Mouse (Mus musculus): ENCODE data around the gene Themis3. TPM values are rescaled to one million over a fixed set of nuclear protein-coding genes. Genes with fewer than 3 reads are reported as not detected.

The Themis3 gene
- polyA plus RNA-seq, 1 experiment from 2014 or later, result 0.76 TPM

DNA sequence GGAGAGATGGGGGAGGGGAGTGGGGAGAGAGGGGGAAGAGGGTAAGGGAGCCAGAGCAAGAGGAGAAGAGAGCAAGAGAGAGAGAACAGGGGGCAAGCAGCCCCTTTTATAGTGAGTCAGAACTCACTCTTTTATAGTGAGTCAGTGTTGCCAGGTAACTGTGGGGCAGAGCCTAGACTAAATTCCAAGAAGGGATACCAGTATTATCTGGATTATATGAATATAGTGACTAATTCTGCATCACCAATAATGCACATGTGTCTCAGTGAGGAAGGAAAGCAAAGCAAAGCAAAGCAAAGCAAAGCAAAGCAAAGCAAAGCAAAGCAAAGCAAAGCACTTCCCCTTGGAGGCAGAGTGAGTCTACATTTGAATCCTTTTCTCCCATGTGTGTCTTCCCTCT is 835 bp upstream of the Themis3 start:
- ATAC-seq (replicated peaks; ENCODE audit: low FRiP score, low TSS enrichment, low read depth), result no peak
- no peaks in the 10 kb centered on the region for H3K27me3 ChIP-seq (replicated peaks; ENCODE audit: control insufficient read depth, insufficient read depth, low read length)

GRCm38 (mm10) chr17:66590353-66591075 is 3.9 kb downstream of the Themis3 start:
- Histone ChIP-seq H3K4me1 (replicated peaks; ENCODE audit: control insufficient read depth, insufficient read depth, low read length) (no peaks in the 10 kb centered on the region; the same call in 1 of the 2 replicates), H3K4me2 (ENCODE audit: low read length) (no peak overlapping the region), H3K36me3 (ENCODE audit: control insufficient read depth, insufficient read depth, low read length) (no peaks in the 10 kb centered on the region), H3K9ac (ENCODE audit: low read length) (no peak overlapping the region), H3K9me3 (ENCODE audit: control insufficient read depth, low read length) (no peaks in the 10 kb centered on the region), H3K4me3 (ENCODE audit: low read depth, low read length) (no peak overlapping the region), H3K27ac (ENCODE audit: low read depth) (no peak overlapping the region), H3K27me3 (replicated peaks; ENCODE audit: control insufficient read depth, insufficient read depth, low read length) (no peaks in the 10 kb centered on the region)
- ATAC-seq (replicated peaks; ENCODE audit: low FRiP score, low TSS enrichment, low read depth) (peak; percentile 76), DNase-seq (ENCODE audit: low spot score) (no peak)
- WGBS, result 57% methylated on average over 9 of the region's 9 CpGs

More for the DNA sequence above, 835 bp upstream of the Themis3 start:
- no peak overlapping the region for H3K4me2 ChIP-seq (ENCODE audit: low read length)
- DNase-seq (ENCODE audit: low spot score), result no peak
- no peaks in the 10 kb centered on the region for H3K9me3 ChIP-seq (ENCODE audit: control insufficient read depth, low read length)
- H3K4me3 ChIP-seq (ENCODE audit: low read depth, low read length), result no peak overlapping the region
- no peaks in the 10 kb centered on the region; the same call in 1 of the 2 replicates for H3K4me1 ChIP-seq (replicated peaks; ENCODE audit: control insufficient read depth, insufficient read depth, low read length)
- no peak overlapping the region for H3K27ac ChIP-seq (ENCODE audit: low read depth)
- H3K36me3 ChIP-seq (ENCODE audit: control insufficient read depth, insufficient read depth, low read length), result no peaks in the 10 kb centered on the region
- no peak overlapping the region for H3K9ac ChIP-seq (ENCODE audit: low read length)

DNA sequence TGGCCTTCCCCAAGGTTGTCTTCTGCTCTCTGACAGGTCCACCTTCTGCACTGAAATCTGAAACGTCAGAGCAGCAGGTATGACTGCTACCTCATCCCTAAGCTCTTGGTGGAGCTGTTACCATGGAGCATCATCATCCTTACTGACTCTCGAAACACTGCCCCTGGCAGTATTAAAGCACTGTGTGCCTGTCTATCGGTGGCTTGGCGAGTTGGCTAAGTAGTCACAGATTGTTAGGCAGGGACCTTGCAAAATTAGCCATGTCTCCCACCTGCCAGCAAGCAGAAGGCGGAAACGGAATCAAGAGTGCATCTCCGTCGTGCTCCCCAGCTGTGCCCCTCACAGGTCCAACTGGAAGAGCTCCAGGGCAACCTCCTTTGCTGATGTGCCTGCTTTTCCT is 4.6 kb downstream of the Themis3 start:
- no peak overlapping the region for H3K9ac ChIP-seq (ENCODE audit: low read length)
- no peaks in the 10 kb centered on the region for H3K36me3 ChIP-seq (ENCODE audit: control insufficient read depth, insufficient read depth, low read length)
- H3K27ac ChIP-seq (ENCODE audit: low read depth), result no peak overlapping the region
- 0 out of 2 replicates have a peak, but pooled peaks have one; percentile 38 for ATAC-seq (replicated peaks; ENCODE audit: low FRiP score, low TSS enrichment, low read depth)
- no peaks in the 10 kb centered on the region; the same call in 1 of the 2 replicates for H3K4me1 ChIP-seq (replicated peaks; ENCODE audit: control insufficient read depth, insufficient read depth, low read length)
- no peak for DNase-seq (ENCODE audit: low spot score)
- H3K4me3 ChIP-seq (ENCODE audit: low read depth, low read length), result no peak overlapping the region
- H3K9me3 ChIP-seq (ENCODE audit: control insufficient read depth, low read length), result no peaks in the 10 kb centered on the region
- 72% methylated on average over 8 of the region's 8 CpGs for WGBS
- H3K4me2 ChIP-seq (ENCODE audit: low read length), result no peak overlapping the region
- H3K27me3 ChIP-seq (replicated peaks; ENCODE audit: control insufficient read depth, insufficient read depth, low read length), result no peaks in the 10 kb centered on the region

GRCm38 (mm10) chr17:66586741-66587140 is 7.7 kb downstream of the Themis3 start:
- WGBS, result 88% methylated on average over 10 of the region's 10 CpGs
- H3K9me3 ChIP-seq (ENCODE audit: control insufficient read depth, low read length), result no peaks in the 10 kb centered on the region
- no peak for ATAC-seq (replicated peaks; ENCODE audit: low FRiP score, low TSS enrichment, low read depth)
- no peak overlapping the region for H3K27ac ChIP-seq (ENCODE audit: low read depth)
- H3K4me1 ChIP-seq (replicated peaks; ENCODE audit: control insufficient read depth, insufficient read depth, low read length), result no peaks in the 10 kb centered on the region; the same call in 1 of the 2 replicates
- H3K4me3 ChIP-seq (ENCODE audit: low read depth, low read length), result no peak overlapping the region
- no peak for DNase-seq (ENCODE audit: low spot score)
- no peak overlapping the region for H3K9ac ChIP-seq (ENCODE audit: low read length)
- no peaks in the 10 kb centered on the region for H3K36me3 ChIP-seq (ENCODE audit: control insufficient read depth, insufficient read depth, low read length)
- no peak overlapping the region for H3K4me2 ChIP-seq (ENCODE audit: low read length)
- no peaks in the 10 kb centered on the region for H3K27me3 ChIP-seq (replicated peaks; ENCODE audit: control insufficient read depth, insufficient read depth, low read length)

DNA sequence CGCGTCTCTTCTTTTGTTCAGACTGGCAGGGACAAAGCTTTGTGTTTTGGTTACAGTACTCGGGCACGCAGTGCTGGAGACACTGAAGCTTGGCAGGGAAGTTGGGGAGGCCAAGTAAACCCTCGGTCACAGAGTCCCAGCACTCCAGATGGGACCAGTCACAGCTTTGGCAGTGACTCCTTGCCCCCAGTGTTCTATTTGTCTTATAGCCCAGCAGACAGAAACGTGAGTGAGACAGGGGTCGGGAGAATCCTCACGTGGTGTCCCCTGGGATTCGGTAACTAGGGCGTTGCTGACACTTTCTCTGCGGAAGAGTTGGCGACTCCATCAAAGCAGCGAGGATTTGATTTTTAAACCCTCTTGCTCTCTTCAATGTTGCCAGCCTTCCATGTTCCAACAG is 8.3 kb downstream of the Themis3 start:
- Histone ChIP-seq H3K36me3 (ENCODE audit: control insufficient read depth, insufficient read depth, low read length) (no peaks in the 10 kb centered on the region), H3K4me1 (replicated peaks; ENCODE audit: control insufficient read depth, insufficient read depth, low read length) (no peaks in the 10 kb centered on the region; the same call in 1 of the 2 replicates), H3K27me3 (replicated peaks; ENCODE audit: control insufficient read depth, insufficient read depth, low read length) (no peaks in the 10 kb centered on the region), H3K4me2 (ENCODE audit: low read length) (no peak overlapping the region), H3K27ac (ENCODE audit: low read depth) (no peak overlapping the region), H3K4me3 (ENCODE audit: low read depth, low read length) (no peak overlapping the region), H3K9ac (ENCODE audit: low read length) (no peak overlapping the region), H3K9me3 (ENCODE audit: control insufficient read depth, low read length) (no peaks in the 10 kb centered on the region)
- WGBS, result 82% methylated on average over 13 of the region's 13 CpGs
- no peak for ATAC-seq (replicated peaks; ENCODE audit: low FRiP score, low TSS enrichment, low read depth)
- DNase-seq (ENCODE audit: low spot score), result no peak

DNA sequence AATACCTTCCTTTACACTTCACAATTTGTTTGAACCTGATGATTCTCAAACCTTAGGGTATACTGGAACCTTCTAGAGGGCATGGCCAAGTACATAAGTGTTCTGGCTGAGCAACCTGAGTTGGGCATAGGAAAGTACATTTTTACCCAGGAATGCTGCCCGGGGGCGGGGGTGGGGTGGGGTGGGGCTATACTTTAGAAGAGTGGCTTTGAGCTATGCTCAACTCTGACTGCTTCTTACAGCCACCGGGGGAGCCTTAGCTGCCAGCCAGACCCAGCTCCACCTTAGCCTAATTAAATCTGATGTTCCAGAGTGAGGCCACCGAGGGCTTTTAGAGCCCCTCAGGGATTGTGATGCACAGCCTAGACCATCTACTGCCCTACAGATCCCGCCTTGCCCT is 13.4 kb downstream of the Themis3 start:
- Histone ChIP-seq H3K4me2 (ENCODE audit: low read length) (no peak overlapping the region), H3K27ac (ENCODE audit: low read depth) (no peak overlapping the region), H3K4me3 (ENCODE audit: low read depth, low read length) (no peak overlapping the region), H3K36me3 (ENCODE audit: control insufficient read depth, insufficient read depth, low read length) (no peaks in the 10 kb centered on the region), H3K9ac (ENCODE audit: low read length) (no peak overlapping the region), H3K4me1 (replicated peaks; ENCODE audit: control insufficient read depth, insufficient read depth, low read length) (no peaks in the 10 kb centered on the region), H3K9me3 (ENCODE audit: control insufficient read depth, low read length) (no peaks in the 10 kb centered on the region), H3K27me3 (replicated peaks; ENCODE audit: control insufficient read depth, insufficient read depth, low read length) (no peaks in the 10 kb centered on the region)
- ATAC-seq (replicated peaks; ENCODE audit: low FRiP score, low TSS enrichment, low read depth) (no peak), DNase-seq (ENCODE audit: low spot score) (no peak)
- 72% methylated on average over 5 of the region's 5 CpGs for WGBS

DNA sequence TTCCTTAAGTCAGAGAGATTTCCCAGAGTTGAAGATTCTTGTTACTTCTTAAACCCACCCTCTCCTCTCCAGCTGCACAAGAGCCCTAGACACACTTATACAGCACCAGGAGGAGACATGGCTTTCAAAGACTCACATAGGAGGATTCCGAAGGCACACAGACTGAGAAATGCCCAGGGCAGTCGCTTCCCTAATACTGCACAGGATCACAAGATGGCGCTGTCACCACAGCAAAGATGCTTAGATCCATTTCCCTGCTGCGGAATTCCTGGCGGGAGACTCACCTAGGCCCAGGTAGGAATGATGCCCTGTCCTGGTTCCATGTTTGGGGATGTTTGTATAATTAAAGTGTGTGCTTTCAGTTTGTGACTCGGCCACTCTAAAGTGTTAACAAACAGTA is 16.4 kb downstream of the Themis3 start:
- Histone ChIP-seq H3K36me3 (ENCODE audit: control insufficient read depth, insufficient read depth, low read length) (no peaks in the 10 kb centered on the region), H3K27me3 (replicated peaks; ENCODE audit: control insufficient read depth, insufficient read depth, low read length) (no peaks in the 10 kb centered on the region), H3K27ac (ENCODE audit: low read depth) (no peak overlapping the region), H3K4me3 (ENCODE audit: low read depth, low read length) (no peak overlapping the region), H3K9me3 (ENCODE audit: control insufficient read depth, low read length) (no peaks in the 10 kb centered on the region), H3K9ac (ENCODE audit: low read length) (no peak overlapping the region), H3K4me2 (ENCODE audit: low read length) (no peak overlapping the region), H3K4me1 (replicated peaks; ENCODE audit: control insufficient read depth, insufficient read depth, low read length) (no peaks in the 10 kb centered on the region)
- WGBS, result 9% methylated on average over 6 of the region's 6 CpGs
- peak; percentile 81 for DNase-seq (ENCODE audit: low spot score)
- ATAC-seq (replicated peaks; ENCODE audit: low FRiP score, low TSS enrichment, low read depth), result 0 out of 2 replicates have a peak, but pooled peaks have one; percentile 43

DNA sequence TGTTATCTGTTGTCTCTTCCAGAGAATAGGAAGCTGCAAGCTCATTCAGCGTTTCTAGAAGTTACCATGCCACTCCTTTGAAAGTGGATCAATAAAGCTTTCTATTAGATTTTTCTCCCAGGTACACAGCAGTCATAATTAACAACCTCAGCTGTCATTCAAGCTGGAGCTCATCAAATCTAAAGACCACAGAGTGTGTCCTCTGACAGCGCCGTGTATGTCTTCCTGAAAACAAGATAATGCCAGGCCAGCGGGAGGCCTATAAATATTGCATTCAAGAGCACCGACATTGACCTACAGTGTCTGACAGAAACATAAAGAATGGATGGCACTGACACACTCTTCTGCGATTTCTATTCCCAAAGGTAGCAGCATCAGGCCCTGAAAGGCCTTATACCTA is 16.9 kb downstream of the Themis3 start:
- Histone ChIP-seq H3K4me2 (ENCODE audit: low read length) (no peak overlapping the region), H3K36me3 (ENCODE audit: control insufficient read depth, insufficient read depth, low read length) (no peaks in the 10 kb centered on the region), H3K9me3 (ENCODE audit: control insufficient read depth, low read length) (no peaks in the 10 kb centered on the region), H3K4me3 (ENCODE audit: low read depth, low read length) (no peak overlapping the region), H3K27ac (ENCODE audit: low read depth) (no peak overlapping the region), H3K27me3 (replicated peaks; ENCODE audit: control insufficient read depth, insufficient read depth, low read length) (no peaks in the 10 kb centered on the region), H3K9ac (ENCODE audit: low read length) (no peak overlapping the region), H3K4me1 (replicated peaks; ENCODE audit: control insufficient read depth, insufficient read depth, low read length) (no peaks in the 10 kb centered on the region)
- no peak for ATAC-seq (replicated peaks; ENCODE audit: low FRiP score, low TSS enrichment, low read depth)
- 76% methylated on average over 6 of the region's 6 CpGs for WGBS
- no peak for DNase-seq (ENCODE audit: low spot score)

- DNase-seq (ENCODE audit: low spot score) (no peak), ATAC-seq (replicated peaks; ENCODE audit: low FRiP score, low TSS enrichment, low read depth) (no peak)
- Histone ChIP-seq H3K9ac (ENCODE audit: low read length) (no peak overlapping the region), H3K9me3 (ENCODE audit: control insufficient read depth, low read length) (no peaks in the 10 kb centered on the region), H3K4me3 (ENCODE audit: low read depth, low read length) (no peak overlapping the region), H3K27ac (ENCODE audit: low read depth) (no peak overlapping the region), H3K4me2 (ENCODE audit: low read length) (no peak overlapping the region), H3K27me3 (replicated peaks; ENCODE audit: control insufficient read depth, insufficient read depth, low read length) (no peaks in the 10 kb centered on the region), H3K4me1 (replicated peaks; ENCODE audit: control insufficient read depth, insufficient read depth, low read length) (no peaks in the 10 kb centered on the region), H3K36me3 (ENCODE audit: control insufficient read depth, insufficient read depth, low read length) (no peaks in the 10 kb centered on the region)
- WGBS, result 69% methylated on average over 4 of the region's 4 CpGs
Observed at GRCm38 (mm10) chr17:66572677-66573060, 21.8 kb downstream of the Themis3 start.
